Mouse (Mus musculus) stomach, embryonic 14.5 days (tissue): ENCODE measurements around the gene AF366264. TPM values are rescaled to one million over a fixed set of nuclear protein-coding genes. Genes with fewer than 3 reads are reported as not detected.
"Not testable (repeated sequence)": the region's sequence is repeated elsewhere in the genome, so short reads cannot be mapped to it uniquely, and the experiment has no call there.

Experiments used
- ATAC-seq: fragments of 200-750 bp; cut with Nextera tagmentation; 2 replicates; pipeline ENCODE4 v1.8.0; 2017; ENCODE audit warnings: low read depth, moderate TSS enrichment; ENCODE audit not compliant: insufficient number of reproducible peaks, insufficient read depth, low FRiP score
- H3K27ac ChIP-seq: fragments of 300-500 bp; sonication (generic); 2 replicates; pipeline ENCODE4 v1.5.1; 2014; ENCODE audit warnings: mild to moderate bottlenecking, low read length, moderate library complexity, mixed read lengths
- H3K27me3 ChIP-seq: fragments of 300-500 bp; sonication (generic); 2 replicates; pipeline ENCODE4 v1.6.1; 2014; ENCODE audit warnings: low read length, control low read depth, mixed read lengths; ENCODE audit not compliant: control insufficient read depth, insufficient read depth
- H3K36me3 ChIP-seq: fragments of 300-500 bp; sonication (generic); 2 replicates; pipeline ENCODE4 v1.6.1; 2014; ENCODE audit warnings: mild to moderate bottlenecking, control low read depth, low read length, moderate library complexity, mixed read lengths; ENCODE audit not compliant: control insufficient read depth, insufficient read depth
- H3K4me1 ChIP-seq: fragments of 300-500 bp; sonication (generic); 2 replicates; pipeline ENCODE4 v1.6.1; 2014; ENCODE audit warnings: low read length, control low read depth, mixed read lengths; ENCODE audit not compliant: control insufficient read depth, insufficient read depth
- H3K4me2 ChIP-seq: fragments of 300-500 bp; sonication (generic); replicated peaks from 2 replicates; pipeline ENCODE4 v1.6.1; 2014; ENCODE audit warnings: low read depth, low read length, control low read depth
- H3K4me3 ChIP-seq: fragments of 300-500 bp; sonication (generic); 2 replicates; pipeline ENCODE4 v1.5.1; 2014; ENCODE audit warnings: low read depth, low read length, control low read depth
- H3K9ac ChIP-seq: fragments of 300-500 bp; sonication (generic); replicated peaks from 2 replicates; pipeline ENCODE4 v1.6.1; 2014; ENCODE audit warnings: low read depth, mild to moderate bottlenecking, control low read depth, low read length, moderate library complexity, mixed read lengths
- H3K9me3 ChIP-seq: fragments of 300-500 bp; sonication (generic); 2 replicates; pipeline ENCODE4 v1.6.1; 2016; ENCODE audit warnings: low read depth, low read length, control low read depth; ENCODE audit not compliant: control insufficient read depth
- WGBS: fragments of 180-500 bp; shearing (Covaris S2); extraction: QIAGEN DNeasy Blood & Tissue Kit; methylation state at CpG from one replicate; pipeline ENCODE4 v1.1.7; 2014; 5-methylcytosine and 5-hydroxymethylcytosine counted together
- polyA plus RNA-seq: library from polyadenylated mRNA; unstranded; fragments of >200 nt; fragmentation: Nextera tagmentation; extraction: Ambion mirVana; gene quantifications from 2 replicates; pipeline ENCODE4 v1.2.1, GENCODE M21; 2014

Gene AF366264
- not detected in 2 replicates for polyA plus RNA-seq

DNA sequence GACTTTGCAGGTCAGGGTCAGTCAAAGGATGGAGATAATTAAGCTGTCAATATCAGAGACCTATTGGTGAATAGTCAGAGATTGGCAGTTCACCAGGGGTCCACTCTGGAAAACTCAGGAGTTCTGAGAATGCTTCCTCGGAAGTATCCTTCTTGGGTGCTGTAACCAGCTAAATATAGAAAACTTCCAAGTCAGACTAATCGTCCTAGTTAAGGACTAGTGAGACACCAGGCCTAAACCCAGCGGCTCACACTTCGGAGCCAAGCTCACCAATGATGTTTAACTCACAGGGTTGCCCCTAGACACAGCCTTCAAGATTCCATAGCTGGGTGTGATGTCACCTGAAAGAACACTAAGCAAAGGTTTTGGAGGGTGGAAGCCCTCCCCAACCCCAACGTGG lies at the start of gene AF366264:
AF366264 (minus strand) TSS at position 101 of the 400 bp plus-strand sequence.
- not testable (repeated sequence) for H3K36me3 ChIP-seq, H3K4me1 ChIP-seq, H3K4me3 ChIP-seq, H3K27ac ChIP-seq, H3K9me3 ChIP-seq, H3K9ac ChIP-seq, ATAC-seq, H3K27me3 ChIP-seq, H3K4me2 ChIP-seq
- 88% methylated on average over 5 of the region's 5 CpGs for WGBS

DNA sequence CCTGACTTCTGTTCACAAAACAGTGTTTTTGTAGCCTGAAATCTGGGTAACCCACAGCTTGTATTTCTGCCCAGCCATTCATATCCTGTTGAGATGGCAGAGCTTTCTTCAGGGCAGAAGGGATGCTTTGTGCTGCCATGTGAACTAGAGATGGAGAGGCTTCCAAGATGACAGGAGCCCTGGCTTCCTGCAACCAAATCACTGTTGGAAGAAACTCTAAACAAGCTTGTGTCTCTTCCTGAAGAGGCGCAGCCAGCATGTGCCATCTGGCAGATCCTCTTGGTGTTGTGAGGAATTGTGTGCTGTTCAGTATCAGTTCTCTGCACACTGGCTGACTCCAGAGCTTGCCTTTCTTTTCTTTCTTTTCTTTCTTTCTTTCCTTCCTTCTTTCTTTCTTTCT lies 5.1 kb upstream of the AF366264 start:
- H3K4me3 ChIP-seq, ATAC-seq, H3K4me2 ChIP-seq, H3K9ac ChIP-seq, H3K9me3 ChIP-seq, H3K27ac ChIP-seq, H3K27me3 ChIP-seq, H3K36me3 ChIP-seq, H3K4me1 ChIP-seq: not testable (repeated sequence)
- WGBS: 81% methylated on average over 1 of the region's 1 CpGs

DNA sequence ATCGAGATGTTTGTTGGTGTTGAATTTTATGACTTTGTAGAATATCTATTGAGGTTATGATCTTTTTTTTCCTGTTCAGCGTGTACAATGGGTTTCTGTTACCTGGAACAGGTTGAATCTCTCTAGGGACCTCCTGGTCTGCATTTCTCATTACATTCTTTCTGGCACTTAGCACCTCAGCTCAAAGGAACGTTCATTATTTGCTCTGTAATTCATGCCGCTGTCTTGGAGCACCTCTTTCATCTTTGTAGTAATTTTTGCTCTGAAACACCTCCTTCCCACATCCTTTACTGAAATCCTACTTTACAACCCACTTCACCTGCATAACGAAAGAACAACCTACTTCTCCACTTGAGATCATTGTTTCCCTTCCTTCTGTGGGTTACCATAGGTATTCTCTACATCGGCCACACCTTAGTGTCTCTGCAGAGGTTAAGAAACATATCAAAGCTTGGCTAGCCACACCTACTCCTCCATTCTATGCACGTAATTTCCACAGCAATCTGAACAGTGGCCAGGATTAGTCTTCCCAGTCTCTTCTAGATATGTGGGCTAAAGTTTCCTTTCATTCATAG lies 9.5 kb downstream of the AF366264 start:
- no peak for ATAC-seq
- Histone ChIP-seq H3K9ac (no peak overlapping the region), H3K9me3 (no peaks in the 10 kb centered on the region), H3K4me1 (no peaks in the 10 kb centered on the region), H3K36me3 (no peaks in the 10 kb centered on the region), H3K27me3 (no peaks in the 10 kb centered on the region), H3K27ac (no peak overlapping the region), H3K4me2 (no peak overlapping the region), H3K4me3 (no peak overlapping the region)
- 62% methylated on average over 7 of the region's 7 CpGs for WGBS

DNA sequence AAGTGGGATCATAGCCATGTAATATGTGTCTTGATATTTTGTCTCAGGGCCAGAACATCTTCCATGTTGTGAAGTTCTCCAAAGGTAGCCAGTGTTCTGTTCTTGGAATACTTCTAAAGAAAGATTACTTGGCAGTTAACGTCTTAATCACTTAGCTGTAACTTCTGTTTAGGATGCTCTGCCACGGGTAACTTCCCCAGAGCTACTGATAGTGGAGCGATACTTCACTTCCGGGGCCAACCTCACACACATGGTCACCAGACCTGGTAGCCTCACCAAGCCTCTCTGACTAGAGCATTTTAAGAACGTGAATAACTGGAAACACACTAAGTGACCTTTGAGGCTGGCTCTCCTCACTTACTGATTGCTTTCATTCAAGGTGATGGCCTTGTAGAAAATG lies 38.6 kb downstream of the AF366264 start:
- Histone ChIP-seq H3K4me3 (no peak overlapping the region), H3K9me3 (no peaks in the 10 kb centered on the region), H3K4me2 (no peak overlapping the region), H3K27ac (no peak overlapping the region), H3K27me3 (no peaks in the 10 kb centered on the region), H3K36me3 (peaks cover 39% of the 10 kb centered on the region), H3K4me1 (no peaks in the 10 kb centered on the region), H3K9ac (no peak overlapping the region)
- no peak for ATAC-seq
- WGBS: 91% methylated on average over 5 of the region's 5 CpGs

DNA sequence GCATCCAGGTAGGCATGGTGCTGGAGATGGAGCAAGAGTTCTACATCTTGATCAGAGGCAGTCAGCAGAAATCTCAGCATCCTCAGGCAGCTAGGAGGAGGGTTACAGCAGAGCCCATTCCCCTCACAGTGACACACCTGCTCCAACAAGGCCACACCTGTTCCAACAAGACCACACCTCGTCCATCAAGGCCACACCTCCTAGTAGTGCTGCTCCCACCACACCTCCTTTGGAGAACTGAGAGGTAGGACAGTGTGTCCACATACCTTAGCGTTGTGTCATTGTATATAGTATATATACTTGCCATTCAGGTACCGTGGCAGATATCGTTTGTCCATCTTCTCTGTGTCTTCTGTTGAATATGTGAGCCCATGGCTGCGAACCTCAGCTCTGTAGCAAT lies 40.5 kb downstream of the AF366264 start:
- Histone ChIP-seq H3K9ac (no peak overlapping the region), H3K4me2 (no peak overlapping the region), H3K27me3 (no peaks in the 10 kb centered on the region), H3K9me3 (no peaks in the 10 kb centered on the region), H3K27ac (no peak overlapping the region), H3K4me3 (no peak overlapping the region), H3K36me3 (peaks cover 44% of the 10 kb centered on the region), H3K4me1 (no peaks in the 10 kb centered on the region)
- WGBS: 82% methylated on average over 5 of the region's 5 CpGs
- 0 out of 2 replicates have a peak, but pooled peaks have one; percentile 46 for ATAC-seq

DNA sequence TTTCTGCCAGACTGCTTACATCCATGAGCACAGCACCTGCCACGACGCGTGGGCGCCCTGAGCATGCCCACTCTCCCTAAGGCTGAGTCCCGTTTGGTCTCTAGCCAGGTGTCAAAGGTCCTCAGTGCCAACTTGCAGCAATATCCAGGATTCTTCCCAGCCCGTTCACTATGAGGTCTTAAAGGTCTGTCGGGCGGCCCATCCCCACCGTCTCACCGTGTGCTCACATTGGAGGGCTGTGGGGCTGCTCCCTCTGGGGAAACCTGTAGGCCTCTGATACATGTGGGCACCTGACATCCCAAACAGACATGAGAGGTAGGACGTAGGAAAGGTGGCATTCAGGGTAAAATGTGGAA lies 44.5 kb downstream of the AF366264 start:
- Histone ChIP-seq H3K4me2 (no peak overlapping the region), H3K9ac (no peak overlapping the region), H3K4me1 (no peaks in the 10 kb centered on the region), H3K27me3 (no peaks in the 10 kb centered on the region), H3K27ac (no peak overlapping the region), H3K4me3 (no peak overlapping the region), H3K9me3 (no peaks in the 10 kb centered on the region), H3K36me3 (peaks cover 51% of the 10 kb centered on the region)
- no peak for ATAC-seq
- WGBS: 91% methylated on average over 11 of the region's 11 CpGs

DNA sequence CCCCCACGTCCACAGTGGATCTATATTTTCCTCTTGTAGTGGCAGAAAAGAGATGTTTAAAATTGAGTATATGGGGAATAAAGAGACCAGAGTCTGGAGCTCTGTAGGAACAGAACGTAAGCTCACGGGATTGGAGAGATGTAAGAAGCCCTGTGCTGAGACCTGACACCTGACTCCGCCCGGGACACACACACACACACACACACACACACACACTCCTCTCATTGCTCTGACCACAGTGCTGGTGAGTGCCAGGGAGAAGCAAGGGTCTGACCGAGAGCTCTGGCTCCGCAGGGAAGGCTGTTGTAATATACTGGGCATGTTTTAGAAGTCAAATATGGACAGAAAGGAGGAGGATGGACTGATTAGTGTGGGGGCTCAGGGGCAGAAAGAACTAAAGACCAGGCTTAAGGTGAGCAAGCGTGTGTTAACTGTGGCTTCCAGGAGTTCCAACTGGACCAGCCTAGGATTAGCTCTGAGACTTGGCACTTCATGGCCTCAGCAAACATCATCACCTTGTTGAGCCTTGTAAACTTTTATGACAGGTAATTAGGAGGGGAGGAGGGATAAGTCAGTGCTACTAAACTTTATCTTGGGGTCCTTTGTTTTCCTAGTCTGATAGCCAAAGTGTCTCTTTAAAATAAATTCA lies 45.0 kb downstream of the AF366264 start:
- no peaks in the 10 kb centered on the region for H3K4me1 ChIP-seq
- H3K4me3 ChIP-seq: no peak overlapping the region
- no peak overlapping the region for H3K4me2 ChIP-seq
- ATAC-seq: no peak
- WGBS: 90% methylated on average over 8 of the region's 8 CpGs
- H3K9ac ChIP-seq: no peak overlapping the region
- H3K36me3 ChIP-seq: peaks cover 52% of the 10 kb centered on the region
- H3K27ac ChIP-seq: no peak overlapping the region
- no peaks in the 10 kb centered on the region for H3K9me3 ChIP-seq
- no peaks in the 10 kb centered on the region for H3K27me3 ChIP-seq

DNA sequence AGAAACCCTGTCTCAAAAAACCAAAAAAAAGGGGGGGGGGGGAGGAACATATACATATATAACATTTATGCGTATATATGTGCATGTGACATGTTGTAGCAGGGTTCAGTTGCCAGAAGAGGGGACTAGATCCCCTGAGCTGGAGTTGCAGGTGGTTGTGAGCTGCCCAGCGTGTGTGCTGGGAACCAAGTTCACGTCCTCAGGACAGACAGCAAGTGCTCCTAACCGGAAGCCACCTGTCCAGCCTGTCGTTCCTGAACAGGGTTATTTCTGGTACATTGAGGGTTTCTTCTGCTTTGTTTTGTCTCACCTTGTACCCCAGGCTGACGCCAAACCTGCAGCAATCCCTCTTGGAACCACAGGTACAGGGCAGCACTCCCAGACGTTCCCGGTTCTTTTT lies 48.6 kb downstream of the AF366264 start:
- H3K9me3 ChIP-seq: no peaks in the 10 kb centered on the region
- H3K36me3 ChIP-seq: peaks cover 24% of the 10 kb centered on the region
- no peaks in the 10 kb centered on the region for H3K27me3 ChIP-seq
- no peak overlapping the region for H3K9ac ChIP-seq
- no peak overlapping the region for H3K4me2 ChIP-seq
- H3K4me3 ChIP-seq: no peak overlapping the region
- 0 out of 2 replicates have a peak, but pooled peaks cover 7% of the 10 kb centered on the region for H3K4me1 ChIP-seq
- 92% methylated on average over 8 of the region's 8 CpGs for WGBS
- ATAC-seq: no peak
- H3K27ac ChIP-seq: no peak overlapping the region
